Mouse (Mus musculus) testis, postnatal 10 days (tissue): ENCODE data around the gene Afg1l.
A peak's percentile ranks its signal among the peaks of the same experiment; 100 is the strongest.

ENCODE experiments used
- DNase-seq: peaks from one replicate; pipeline ENCODE4 v3.0.0; 2021; ENCODE audit warnings: low spot score

Gene Afg1l

DNA sequence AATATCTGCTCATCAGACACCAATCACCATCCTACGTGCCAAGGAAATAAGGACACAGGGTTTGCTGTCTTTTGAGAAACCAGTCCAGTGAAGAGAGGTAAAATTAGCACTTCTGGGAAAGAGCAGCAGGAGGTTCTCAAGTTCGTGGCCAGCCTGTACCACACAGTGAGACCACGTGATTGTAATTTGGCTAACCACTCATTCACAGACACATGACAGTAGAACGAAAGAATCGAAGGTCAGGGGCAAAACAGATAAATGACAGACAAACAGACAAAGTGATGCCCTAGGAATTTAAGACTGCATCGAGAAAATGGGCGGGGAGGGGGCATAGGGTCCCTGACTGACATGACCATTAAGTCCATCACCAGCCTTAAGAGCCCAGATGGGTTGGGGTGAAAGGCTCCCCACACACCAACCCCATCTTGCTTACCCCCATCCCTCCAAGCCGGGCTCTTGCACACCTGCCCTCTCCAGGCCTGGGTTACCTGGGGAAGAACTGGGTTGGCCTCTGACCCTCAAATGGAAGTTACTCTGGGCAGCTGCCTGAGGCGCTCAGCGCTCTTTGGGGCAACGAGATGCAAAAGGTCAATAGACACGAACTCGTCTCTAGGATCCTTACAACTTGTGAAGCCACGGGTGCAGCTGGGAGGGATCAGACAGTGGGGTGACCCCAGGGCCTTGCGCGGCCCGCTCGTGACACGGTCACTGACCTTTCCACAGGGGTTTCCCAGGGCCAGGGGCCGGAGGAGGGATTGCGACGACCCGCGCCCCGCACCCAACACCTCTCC lies 620 bp downstream of the Afg1l start:
- no peak for DNase-seq

DNA sequence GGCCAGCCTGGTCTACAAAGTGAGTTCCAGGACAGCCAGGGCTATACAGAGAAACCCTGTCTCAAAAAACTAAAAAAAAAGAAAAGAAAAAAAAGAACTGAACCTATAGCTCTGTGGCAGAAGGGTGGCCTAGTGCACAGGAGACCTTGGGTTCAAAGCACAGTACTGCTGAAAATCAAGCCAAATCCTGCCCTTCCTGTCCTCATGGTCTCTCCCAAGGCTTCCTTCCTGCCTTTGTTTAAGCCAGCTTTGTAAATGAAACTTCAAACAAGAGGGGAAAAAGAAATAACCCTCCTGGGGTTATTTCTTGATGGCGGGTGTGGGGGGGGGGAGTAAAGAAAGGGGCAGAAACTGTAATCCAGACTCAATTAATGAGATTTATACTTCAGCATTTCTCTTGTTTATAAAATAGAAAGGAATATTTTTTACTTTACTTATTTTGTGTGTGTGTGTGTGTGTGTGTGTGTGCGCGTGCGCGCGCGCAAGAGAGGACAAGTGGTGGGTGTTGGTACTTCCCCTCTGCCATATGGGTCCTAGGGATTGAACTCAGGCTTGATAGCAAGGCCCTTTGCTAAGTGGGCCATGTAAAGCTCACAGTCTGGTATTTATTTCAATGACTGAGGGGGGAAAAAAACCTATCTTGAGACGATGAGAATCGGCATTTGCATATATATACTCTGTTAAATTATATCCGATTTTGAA lies 1.4 kb downstream of the Afg1l start:
- no peak for DNase-seq

GRCm38 (mm10) chr10:42474946-42475514 lies 3.3 kb downstream of the Afg1l start:
- no peak for DNase-seq

DNA sequence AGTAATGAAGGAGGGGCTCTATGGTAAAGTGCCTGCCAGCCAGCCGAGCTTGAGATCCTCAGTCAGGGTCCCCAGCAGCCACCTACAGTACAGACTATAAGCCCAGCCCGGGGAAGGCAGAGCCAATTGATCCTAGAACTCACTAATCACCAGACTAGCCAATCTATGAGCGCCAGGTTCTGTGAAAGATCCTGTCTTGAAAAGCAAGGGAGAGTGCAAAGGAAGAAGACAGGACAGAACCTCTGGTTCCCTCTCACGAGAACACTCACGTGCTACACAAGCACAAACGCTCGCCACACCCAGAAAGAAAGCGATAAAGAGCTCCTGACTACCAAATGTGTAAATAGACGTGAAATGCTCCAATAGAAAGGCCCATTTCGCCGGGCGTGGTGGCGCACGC lies 13.6 kb downstream of the Afg1l start:
- no peak for DNase-seq

- DNase-seq = no peak
These were observed 14.1 kb downstream of the Afg1l start for GRCm38 (mm10) chr10:42464224-42464623.

GRCm38 (mm10) chr10:42457557-42458191 lies 20.7 kb downstream of the Afg1l start:
- DNase-seq = no peak

- DNase-seq = no peak
These were observed 22.4 kb downstream of the Afg1l start for GRCm38 (mm10) chr10:42455981-42456380.

DNA sequence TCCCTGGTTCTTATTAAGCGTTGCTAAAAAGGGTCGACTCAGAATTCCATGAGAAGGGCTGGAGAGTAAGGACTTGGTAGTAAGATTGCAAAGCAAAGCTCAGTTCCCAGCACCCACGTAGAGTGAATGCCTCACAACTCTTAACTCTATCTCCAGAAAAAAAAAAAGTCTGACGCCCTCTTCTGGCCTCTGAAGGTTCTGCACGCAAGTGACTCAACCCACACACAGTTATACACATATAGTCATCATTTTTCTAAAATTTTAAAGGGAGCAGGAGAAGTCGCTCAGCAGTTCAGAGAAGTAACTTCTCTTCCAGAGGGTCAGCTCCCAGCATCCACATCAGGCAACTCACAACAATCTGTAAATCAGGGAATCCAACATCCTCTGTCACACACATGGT lies 23.7 kb downstream of the Afg1l start:
- no peak for DNase-seq

DNA sequence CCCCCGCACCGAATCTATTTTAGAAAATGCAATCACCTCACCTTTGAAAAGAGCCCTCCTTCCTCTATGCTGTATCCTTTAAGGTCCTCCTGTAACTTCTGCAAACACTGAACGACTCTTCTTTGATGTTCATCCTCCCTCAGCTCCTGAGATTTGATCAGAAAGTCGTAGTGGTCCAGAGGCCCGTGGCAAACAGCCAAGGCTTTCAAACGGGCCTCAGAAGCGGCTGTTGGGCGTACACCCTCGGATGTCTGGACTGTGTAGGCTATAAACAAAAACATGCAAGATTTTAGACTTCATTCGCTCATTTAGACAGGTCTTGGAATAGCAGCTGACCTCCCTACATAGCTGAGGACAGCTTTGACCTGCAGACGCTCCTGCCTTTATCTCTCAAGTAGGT lies 24.1 kb downstream of the Afg1l start:
- DNase-seq = no peak

GRCm38 (mm10) chr10:42449672-42450071 lies 28.7 kb downstream of the Afg1l start:
- no peak for DNase-seq

DNA sequence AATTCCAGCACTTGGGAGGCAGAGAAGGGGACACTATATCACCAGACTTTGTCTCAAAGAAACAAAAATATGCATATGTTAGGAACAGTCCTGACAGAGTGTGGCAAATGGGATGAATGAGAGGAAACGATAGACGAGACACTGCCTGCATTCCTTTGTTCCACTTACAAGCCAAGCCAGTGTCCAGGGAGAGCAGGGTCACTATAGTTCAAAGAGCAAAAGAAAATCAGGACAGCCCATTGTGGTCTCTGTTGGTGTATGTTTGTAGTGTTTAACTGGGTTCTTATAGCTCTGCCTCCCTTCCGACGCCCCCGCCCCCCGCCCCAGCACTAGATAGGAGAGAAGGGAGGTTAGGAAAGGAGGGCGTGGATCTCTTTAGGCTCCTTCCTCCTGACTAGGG lies 30.0 kb downstream of the Afg1l start:
- no peak for DNase-seq

- no peak for DNase-seq
These were observed 32.2 kb downstream of the Afg1l start for GRCm38 (mm10) chr10:42446145-42446544.

DNA sequence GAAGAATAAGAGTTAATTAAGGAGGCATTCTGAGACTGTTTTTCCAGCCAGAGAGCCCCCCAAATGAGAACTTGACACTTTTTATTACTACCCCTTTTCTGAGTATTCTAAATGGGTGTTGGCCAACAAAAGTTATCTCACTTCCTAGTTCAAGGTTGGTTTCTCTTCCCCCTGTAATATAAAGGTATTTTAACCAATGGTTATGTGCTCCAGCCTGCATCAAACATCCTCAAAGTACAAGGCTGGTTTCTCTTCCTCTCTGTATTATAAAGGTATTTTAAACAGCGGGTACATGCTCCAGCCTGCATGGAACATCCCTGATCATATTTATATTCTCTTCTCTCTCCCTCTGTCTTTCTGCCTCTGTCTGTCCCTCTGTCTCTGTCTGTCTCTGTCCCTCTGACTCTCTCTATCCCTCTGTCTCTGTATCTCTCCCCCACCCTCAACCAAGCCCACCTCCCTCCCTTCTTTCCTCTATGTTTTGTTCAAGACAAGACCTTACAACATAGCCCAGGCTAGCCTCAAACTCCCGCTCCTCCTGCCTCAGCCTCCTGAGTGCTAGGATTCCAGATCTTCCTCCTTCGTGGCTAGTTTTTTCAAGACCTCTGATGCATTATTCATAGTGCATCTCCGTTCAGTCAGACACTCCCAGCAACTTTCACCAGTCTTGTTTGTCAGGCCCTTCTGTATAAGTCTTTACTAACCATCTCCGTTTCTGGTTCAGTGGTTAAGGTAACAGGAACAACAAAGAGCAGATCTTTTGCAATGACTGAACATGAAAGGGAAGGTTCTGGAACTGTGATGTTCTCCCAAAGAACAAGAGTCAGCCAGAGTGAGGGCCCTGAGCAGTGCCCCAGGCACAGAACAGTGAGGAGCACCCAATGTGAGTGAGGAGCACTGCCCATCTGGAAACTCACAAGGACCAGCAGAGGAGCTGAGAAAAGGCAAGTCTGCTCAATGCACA lies 41.2 kb downstream of the Afg1l start:
- DNase-seq = no peak

DNA sequence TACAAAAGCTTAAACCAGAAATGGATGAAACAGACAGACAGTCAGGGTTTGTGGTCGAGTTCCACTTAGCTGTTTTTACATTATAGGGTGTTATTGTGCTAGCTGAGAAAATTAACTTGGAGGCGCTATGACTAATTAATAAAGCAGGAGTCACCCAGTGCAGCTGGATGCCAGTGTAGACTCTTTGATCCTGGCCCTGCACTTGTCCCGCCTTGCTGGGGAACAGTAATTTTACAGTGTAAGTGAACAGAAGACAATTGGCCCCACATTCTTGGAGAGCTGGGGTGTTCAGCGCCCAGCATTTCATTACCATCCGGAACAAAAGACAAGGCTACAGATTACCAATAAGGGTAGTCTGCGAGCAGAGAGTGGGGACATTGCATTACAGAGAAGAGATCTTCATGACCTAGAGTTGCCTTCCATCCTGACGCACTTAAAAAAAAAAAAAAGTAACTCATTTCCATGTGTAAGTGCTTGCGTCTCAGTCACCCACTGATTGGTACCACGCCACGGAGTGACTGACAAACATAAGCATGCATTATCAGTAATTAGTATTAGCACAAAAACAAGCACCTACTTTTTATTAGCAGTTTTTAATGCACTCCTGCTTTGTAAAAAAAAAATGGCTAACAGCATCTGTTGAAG lies 60.7 kb downstream of the Afg1l start:
- no peak for DNase-seq

DNA sequence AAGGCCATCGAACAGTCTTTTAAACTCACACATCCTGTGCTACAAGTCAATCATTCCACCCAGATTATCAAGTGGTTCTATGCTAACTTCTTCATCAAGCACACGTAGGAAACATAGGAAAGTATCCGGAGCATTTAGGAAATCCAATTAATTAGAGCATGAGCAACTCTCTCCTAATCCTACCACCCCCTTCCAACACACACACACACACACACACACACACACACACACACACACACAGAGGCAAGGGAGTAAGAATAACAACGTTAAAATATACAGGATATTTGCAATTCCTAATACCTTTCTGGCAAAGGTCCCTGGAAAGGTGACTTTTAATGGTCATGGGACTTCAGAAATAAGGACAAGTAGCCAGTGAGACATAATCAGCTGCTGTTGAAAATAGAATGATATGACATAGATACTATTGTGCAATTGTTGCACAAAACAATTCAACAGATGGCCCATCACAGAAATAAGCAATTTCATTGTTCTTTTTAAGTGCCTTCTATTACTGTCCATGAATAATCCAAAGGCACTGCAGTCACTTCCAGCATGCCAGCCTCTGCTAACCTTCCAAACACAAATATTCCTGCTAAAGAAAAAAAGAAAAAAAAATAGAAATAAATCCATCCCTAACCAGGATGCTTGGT lies 62.4 kb downstream of the Afg1l start:
- no peak for DNase-seq

DNA sequence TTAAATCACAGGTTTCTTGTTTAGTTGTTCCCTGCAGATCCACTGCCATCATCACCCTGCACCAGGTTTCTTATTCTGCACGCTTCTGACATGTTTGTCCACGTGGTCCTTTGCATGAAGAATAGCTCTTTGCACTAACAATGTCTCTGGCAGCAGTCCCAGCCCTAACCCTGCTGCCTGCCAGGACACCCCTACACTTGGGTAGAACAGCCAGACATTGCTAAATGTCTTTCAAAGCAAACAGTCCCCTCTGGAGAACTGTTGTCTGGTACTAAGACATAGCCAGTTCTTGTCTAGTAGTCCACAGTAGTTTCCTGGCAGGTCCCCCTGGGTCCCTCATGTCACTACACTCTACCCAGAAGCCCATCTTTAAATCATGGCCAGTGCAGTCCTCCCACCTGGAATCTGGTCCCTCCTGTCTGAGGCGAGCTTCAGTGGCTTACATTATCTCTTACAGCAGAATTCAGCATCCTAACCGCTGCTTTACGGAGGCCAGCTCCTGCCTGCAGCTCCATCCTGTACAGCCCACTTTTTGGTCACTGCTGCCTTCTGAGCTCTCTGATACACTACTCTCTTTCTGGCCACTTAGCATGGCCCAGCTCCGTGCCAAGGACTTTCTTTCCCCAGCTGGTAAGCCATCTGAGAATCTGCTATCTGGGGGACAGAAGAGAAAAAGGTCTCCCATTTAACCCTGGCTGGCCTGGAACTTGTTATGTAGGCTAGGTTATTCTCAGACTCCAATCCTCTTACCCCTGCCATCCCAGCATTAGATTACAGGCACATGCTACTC lies 67.4 kb downstream of the Afg1l start:
- DNase-seq = peak; percentile 46

- no peak for DNase-seq
These were observed 87.9 kb downstream of the Afg1l start for GRCm38 (mm10) chr10:42390436-42390835.

- DNase-seq = no peak
These were observed 90.2 kb downstream of the Afg1l start for GRCm38 (mm10) chr10:42388181-42388580.

- DNase-seq = no peak
These were observed 93.3 kb downstream of the Afg1l start for GRCm38 (mm10) chr10:42384946-42385644.
